Mouse (Mus musculus): ENCODE measurements around the gene Olfr493.

Gene Olfr493

GRCm38 (mm10) chr7:108346879-108347278, at the start of gene Olfr493:
Olfr493 (minus strand) TSS chr7:108346979.
- no peak for DNase-seq (ENCODE audit: inconsistent age in 2 of 2, low spot score in 1 of 2)

GRCm38 (mm10) chr7:108392867-108393266, 46.1 kb upstream of the Olfr493 start, which contains the start of gene Olfr495:
Olfr495 (plus strand) TSS chr7:108393167.
- DNase-seq (ENCODE audit: inconsistent age in 2 of 2, low spot score in 1 of 2), result no peak

- DNase-seq (ENCODE audit: inconsistent age in 2 of 2, low spot score in 1 of 2), result no peak
Observed at GRCm38 (mm10) chr7:108365035-108365434, 18.3 kb upstream of the Olfr493 start, which contains the start of gene Olfr494. Olfr494 (plus strand) TSS chr7:108365335.

GRCm38 (mm10) chr7:108323574-108323973, 23.2 kb downstream of the Olfr493 start, which contains the start of gene Olfr492:
Olfr492 (minus strand) TSS chr7:108323674.
- no peak for DNase-seq (ENCODE audit: inconsistent age in 2 of 2, low spot score in 1 of 2)

- DNase-seq (ENCODE audit: inconsistent age in 2 of 2, low spot score in 1 of 2), result no peak
Observed at GRCm38 (mm10) chr7:108313151-108313550, 33.6 kb downstream of the Olfr493 start, which contains the start of gene Olfr491. Olfr491 (plus strand) TSS chr7:108313451.
